Mouse (Mus musculus) T-cell, adult 2 months (primary cell): ENCODE measurements around the gene Zfp119b.

ENCODE experiments used
- DNase-seq: peaks from one replicate; pipeline ENCODE4 v3.0.0; 2022; ENCODE audit warnings: low spot score

Zfp119b gene

GRCm38 (mm10) chr17:55949400-55949799 is at the start of gene Zfp119b:
Gene Zfp119b, minus strand, starts transcription at chr17:55949500.
- DNase-seq: no peak

- no peak for DNase-seq
Observed at GRCm38 (mm10) chr17:55996007-55996406, 46.7 kb upstream of the Zfp119b start.

DNA sequence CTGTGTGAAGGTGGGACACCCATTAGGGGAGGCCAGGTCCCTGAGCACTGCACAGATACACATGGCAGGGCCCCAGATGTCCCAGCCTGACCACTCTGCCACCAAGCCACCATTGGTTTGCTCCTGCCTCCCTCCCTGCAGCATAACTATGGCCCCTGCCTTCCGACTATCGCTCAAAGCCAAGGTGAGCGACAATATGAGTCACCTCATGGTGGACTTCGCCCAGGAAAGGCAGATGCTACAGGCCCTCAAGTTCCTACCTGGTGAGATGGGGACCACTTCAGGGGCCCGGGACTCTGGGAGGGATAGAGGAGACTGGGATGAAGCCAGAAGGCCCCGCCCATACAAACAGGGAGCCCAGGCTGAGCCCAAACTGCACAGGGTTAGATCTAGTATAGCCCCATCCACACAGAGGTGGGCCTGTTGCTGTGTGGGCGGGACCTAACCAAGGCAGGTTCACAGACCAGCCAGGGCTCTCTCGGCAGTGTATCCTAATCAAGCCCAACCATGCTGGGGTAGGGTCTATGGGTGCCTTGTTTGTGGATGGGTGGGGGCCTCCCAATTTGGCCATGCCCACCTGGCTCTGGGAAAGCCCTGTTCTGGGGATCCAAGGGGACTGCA is 41.1 kb upstream of the Zfp119b start:
- no peak for DNase-seq

DNA sequence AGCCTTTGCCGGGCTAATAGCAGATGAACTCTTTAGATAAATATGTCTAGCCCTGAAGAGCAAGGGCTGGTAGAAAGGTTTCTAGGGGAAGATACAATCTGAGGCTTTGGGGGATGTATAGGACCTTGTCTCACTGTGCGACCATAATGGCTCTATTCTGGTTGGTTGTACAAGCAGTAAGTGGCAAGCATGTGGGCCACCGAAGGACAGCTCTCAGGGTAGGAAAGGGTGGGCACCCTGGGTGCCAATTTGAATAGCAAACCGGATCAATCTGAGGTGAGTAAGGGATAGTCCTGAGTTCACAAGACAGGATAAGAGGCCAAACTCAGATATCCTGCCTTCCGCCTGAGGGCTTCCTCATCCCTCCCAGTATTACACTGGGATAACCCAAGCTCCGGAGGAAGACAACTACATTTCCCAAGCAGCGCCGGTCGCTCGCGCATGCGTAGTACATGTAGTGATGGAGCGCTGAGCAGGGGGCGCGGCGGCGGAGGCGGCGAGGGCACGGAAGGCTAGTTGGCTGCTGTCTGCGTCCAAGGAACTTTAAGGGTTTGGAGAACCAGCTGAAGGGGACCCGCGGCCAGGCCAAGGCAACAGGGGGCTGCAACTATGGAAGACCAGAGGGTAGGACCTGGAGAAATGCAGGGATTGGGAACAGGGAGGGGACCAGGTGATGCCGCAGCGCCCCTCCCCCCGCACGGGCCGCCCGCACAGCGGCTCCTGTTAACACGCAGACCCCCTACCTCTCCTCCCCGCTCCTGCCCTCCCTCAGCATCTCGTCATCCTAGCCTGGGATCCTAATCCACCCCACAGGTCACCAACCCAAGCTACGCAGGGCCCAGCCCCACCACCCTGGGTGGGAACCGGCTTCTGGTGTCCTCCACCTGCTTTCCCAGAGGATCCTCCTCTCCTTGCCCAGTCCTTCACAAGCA is 37.0 kb upstream of the Zfp119b start, which contains the start of gene Fsd1:
Gene Fsd1 (plus strand): TSS at position 480 of the 932 bp plus-strand sequence.
- DNase-seq: no peak

- DNase-seq: no peak
Observed at GRCm38 (mm10) chr17:55977301-55977700, 28.0 kb upstream of the Zfp119b start.

DNA sequence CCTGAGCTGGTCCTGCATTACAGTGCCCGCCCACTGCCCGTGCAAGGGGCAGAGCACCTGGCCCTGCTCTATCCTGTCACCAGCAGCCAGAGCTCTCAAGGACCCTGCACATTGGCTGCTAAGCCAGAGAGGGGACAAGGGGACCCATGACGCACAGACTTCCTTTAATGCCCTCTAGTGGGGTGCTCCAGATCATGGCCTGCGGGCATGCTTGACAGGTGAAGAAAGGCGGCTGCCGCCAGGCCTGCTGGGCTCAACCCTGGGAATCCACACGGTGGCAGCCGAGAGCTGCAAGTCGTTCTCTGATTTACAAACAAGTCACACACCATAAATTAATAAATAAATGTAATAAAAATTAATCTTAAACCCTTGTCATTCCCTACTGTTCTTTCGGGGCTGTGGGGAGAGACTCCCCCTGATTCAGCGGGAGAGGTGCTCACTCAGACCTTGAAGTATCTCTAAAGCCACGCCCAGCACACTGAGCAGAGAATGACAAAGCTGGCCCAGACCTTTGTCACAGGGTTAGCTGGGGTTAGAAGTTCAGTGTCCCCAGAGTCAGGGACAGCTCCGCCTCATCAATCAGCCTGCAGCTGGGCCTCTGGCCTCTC is 27.1 kb upstream of the Zfp119b start:
- peak; percentile 65 for DNase-seq

DNA sequence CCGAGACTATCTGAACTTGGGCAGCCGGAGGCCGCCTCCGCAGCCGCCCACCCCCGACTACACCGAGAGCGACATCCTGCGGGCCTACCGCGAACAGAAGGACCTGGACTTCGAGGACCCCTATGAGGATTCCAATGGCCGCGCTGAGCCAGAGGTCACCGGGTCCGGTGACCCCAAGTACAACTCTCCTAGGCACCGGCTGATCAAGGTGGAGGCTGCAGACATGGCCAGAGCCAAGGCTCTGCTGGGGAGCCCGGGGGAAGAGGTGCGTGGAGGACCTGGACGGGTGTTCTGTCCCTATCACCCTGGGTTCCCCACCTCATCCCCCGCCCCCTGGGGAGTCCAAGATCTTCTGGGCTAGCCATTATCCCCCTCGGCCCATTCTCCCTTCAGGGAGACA is 22.2 kb upstream of the Zfp119b start:
- DNase-seq: no peak

DNA sequence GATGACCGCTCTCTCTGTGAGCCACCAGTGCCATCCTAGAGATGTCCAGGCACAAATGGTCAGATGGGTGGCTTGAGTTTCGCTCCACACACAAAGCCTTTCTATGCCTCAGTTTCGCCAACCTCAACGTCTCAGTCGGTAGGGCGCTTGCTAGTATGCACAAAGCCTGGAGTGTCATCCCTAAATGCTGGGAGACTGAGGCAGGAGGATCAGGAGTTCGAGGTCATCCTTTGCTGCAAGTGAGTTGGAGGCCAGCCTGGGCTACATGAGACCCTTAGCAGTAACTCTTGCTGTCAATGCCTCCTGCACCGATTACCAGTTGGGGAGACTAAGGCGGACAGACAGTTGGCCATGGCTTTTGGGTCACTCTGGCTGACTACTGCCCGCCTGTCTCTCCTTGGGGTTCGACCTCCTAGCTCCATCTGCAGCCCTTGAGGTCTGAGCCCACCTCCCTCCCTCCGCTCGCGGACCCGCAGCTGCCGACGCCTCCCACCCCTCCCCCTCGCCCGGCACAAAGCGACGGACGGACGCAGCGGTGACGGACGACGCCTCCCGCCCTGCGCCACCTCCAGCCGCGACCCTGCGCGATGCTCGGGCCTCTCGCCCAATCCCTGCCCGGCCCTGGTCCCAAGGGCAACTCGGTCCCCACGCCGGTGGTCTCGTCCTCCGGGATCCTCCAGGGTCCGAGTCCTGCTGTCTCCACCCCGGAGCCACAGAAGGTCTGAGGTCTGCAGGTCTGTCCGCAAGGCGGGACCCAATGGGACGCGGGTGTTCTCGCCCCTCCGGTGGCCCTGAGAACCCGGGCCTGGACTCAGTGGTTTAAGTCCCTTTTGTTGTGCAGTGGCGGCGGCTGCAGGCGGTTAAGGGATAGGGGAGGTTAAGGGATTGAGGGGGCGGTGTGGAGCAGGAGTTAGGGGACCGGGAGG is 20.9 kb upstream of the Zfp119b start, which contains the start of gene Shd:
Gene Shd (plus strand): TSS at position 502 of the 926 bp plus-strand sequence.
- DNase-seq: no peak

GRCm38 (mm10) chr17:55969560-55969959 is 20.3 kb upstream of the Zfp119b start:
- no peak for DNase-seq

- DNase-seq: no peak
Observed at GRCm38 (mm10) chr17:55968210-55968609, 18.9 kb upstream of the Zfp119b start.

DNA sequence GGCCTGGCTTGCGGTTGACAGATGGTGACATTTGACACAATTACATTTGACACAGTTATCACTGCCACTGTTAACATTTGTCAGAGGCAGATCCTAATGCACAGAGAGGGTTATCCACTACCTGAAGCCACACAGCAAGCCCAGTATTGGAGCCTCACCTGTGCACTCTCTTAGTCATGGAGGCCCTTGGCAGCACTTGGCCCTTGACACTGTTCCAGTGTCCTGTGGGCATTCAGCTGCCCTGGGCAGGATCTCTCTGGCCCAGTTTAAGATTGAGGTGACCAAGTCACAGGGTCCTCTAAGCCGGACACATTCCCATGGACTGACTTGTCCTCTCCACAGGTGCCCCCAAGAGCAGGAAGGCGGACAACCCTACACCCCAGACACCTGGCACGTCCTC is 17.9 kb upstream of the Zfp119b start:
- no peak for DNase-seq

GRCm38 (mm10) chr17:55964996-55965395 is 15.7 kb upstream of the Zfp119b start:
- no peak for DNase-seq

DNA sequence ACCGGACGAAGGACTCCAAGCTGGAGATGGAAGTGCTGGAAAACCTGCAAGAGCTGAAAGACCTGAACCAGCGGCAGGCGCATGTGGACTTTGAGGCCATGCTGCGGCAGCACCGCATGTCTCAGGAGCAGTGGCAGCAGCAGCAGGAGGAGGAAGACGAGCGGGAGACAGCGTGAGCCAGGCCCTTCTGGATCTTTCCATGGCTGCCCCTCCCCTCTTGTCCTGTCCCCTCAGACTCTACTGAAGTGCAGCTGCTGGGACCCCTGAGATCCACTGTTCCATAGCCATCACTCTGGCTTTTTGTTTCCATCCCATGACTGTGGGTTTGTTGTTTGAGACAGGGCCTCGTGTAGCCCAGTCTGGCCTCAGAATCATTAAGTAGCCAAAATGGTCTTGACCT is 15.2 kb upstream of the Zfp119b start:
- DNase-seq: no peak

GRCm38 (mm10) chr17:55963171-55963570 is 13.9 kb upstream of the Zfp119b start:
- DNase-seq: no peak

DNA sequence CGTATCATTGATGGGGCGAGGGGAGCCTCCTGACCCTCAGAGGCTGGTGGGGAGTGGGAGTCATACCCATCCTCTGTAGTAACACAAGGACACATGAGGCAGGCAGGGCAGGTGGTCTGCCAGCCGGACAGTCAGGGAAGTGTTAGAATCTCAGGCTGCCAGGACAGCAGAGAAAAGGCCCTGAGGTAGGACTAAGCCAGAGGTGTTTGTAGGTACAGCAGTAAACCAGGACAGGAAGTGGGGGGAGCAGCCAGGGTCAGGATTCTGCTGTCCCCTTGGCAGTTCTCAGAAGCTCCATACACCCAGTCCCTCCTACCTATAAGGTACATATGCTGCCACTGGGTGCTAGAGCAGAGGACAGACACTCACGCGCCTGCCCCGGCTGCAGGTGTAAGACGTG is 12.3 kb upstream of the Zfp119b start:
- no peak for DNase-seq

DNA sequence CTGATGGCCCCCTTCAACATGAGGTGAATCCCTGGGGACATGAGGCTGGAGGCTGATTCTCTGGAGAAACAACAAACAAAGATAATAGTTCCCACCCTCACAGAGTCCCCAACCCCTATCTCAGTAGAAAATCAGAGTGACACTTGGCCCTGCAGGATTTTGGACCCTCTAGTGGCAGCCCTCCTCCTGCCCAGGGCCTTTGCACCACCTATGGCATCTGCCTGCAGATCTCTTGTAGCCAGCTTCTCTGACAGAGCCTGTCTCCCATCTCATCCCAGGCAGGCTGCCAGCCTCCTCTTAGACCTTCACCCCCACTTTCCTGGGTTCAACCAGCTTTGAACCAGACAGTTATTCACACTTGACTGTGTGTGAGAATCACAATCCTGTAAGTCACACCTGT is 11.5 kb upstream of the Zfp119b start:
- no peak for DNase-seq

DNA sequence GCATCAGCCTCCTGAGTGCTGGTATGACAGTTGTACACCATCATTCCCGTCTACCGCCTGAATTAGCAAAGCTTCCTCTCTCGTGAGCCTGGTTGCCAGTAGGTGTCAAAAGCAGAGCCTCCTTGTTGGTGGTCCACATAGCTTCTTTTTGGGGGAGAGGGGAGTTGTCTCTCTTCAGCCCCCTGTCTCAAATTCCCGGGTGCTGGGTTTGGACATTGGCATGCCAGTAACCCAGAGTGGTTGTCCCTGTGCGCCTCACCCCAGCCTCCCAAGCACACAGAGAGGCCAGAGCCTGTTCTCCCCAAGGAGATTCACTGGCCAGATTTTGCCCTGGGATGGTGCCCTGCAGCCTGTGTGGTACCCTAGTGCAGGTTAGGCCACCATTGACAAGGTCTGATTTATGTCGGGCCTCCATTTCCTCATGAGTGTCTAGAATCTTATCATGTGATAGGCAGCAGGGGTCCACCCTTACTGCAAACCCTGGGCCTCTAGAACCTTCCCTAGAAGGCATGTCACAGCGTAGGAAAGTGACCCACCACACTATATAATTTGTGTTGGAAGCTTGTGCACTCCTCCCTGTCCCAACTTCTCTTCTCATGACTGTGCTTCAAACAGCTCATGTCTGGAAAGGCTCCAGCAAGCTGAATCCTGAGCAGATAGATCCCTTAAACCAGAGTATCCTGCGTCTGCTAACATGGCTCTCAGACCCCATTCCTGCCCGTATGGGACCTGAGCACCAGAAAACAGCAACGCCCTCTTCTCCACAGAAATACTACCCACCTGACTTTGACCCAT is 10.8 kb upstream of the Zfp119b start:
- DNase-seq: no peak

DNA sequence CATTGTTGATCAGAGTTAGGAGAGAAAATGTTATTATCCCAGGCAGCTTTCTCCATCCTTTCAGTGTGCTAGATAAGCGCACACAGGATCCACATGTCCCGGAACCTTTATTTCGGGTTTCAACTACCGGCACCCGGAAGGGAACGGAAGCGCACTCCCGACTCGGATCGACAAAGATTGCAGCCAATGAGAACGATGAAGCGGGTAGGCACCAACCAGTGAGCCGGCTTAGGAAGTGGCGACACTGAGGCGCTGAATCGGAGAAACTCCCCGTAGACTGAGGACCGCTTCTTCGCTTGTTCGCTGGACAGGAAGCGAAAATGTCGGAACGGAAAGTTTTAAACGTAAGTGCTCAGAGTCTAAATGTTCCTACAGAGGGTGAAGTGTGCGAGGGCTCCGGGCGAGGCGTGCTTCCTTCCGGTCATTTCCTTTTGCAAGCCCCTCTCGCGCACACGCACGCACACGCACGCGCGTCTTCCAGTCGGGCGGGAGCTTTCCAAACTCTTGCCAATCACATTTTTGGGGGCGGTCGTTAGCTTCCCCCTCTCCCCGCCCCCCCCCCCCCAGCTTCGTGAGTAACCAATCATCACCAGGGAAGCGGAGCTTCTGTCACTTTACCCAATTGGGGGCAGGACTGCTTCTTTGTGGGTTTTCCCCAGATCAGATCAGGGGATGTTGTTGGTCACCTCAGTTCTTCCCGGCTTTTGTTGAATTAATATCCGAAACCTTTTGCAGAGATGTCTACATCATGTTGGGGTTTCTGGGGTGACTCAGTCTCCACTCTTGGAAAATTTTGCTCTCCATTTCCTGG is 9.8 kb upstream of the Zfp119b start, which contains the start of gene Yju2:
Gene Yju2 (plus strand): TSS at position 182 of the 811 bp plus-strand sequence.
- DNase-seq: peak; percentile 92

- no peak for DNase-seq
Observed at GRCm38 (mm10) chr17:55958584-55958886, 9.2 kb upstream of the Zfp119b start.
